Mouse (Mus musculus) lung, postnatal 4 days (tissue): Measurements from ENCODE around the gene Lrrc2.
A peak's percentile ranks its signal among the peaks of the same experiment; 100 is the strongest.

Source experiments
- DNase-seq, 2 experiments: peaks; one replicate each; pipeline ENCODE4 v3.0.0; 2021

Lrrc2 gene

GRCm38 (mm10) chr9:110951397-110951796 is at the start of gene Lrrc2:
TSS of gene Lrrc2 (plus strand) at chr9:110951545.
- DNase-seq: no peak

DNA sequence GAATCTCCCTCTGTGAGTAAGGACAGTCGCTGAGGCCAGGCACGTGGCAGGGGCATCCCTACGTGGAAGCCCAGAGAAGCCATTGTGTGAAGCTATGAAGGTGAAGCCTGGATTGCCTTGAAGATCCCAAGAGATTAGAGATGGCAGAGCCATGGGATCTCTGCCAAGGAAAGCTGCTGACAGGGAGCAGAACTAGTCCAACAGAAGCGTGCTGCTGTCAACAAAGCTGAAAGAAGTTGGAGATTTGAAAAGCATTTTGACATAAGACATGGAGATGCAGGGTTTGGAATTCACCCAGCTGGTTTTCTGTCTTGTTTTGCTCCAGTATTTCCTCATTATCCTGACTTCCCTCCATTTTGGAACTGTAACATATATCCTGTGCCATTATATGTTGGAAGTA is 49.1 kb upstream of the Lrrc2 start:
- no peak for DNase-seq

DNA sequence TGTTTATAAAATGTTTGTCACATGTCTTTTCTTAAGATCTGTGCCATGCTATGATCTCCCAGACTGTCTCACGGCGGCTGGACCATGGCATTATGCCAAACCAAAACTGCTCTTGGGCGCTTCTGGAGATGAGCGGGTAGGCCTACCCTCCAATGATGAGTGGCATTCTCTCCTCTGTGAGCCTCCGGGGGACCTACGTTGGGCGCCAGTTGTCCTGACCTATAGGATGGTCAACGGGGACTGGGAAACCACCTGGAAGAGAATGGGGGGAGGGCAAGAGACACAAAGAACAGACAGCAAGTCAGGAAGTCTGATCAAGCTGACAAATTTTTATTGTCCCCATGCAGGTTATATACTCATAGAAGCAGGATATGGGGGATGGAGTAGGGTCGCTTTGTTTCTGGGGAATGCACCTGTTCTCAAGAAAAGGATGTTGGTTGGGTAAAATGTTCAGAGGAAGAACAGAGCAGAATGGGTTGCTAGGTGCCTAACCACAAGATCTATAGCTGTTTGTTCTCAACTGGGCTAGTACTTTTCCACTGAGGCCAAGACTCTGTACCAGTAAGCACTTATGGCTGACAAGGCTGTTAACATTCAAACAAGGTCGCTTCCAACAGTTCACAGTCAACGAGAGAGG is 44.0 kb upstream of the Lrrc2 start:
- DNase-seq: no peak

DNA sequence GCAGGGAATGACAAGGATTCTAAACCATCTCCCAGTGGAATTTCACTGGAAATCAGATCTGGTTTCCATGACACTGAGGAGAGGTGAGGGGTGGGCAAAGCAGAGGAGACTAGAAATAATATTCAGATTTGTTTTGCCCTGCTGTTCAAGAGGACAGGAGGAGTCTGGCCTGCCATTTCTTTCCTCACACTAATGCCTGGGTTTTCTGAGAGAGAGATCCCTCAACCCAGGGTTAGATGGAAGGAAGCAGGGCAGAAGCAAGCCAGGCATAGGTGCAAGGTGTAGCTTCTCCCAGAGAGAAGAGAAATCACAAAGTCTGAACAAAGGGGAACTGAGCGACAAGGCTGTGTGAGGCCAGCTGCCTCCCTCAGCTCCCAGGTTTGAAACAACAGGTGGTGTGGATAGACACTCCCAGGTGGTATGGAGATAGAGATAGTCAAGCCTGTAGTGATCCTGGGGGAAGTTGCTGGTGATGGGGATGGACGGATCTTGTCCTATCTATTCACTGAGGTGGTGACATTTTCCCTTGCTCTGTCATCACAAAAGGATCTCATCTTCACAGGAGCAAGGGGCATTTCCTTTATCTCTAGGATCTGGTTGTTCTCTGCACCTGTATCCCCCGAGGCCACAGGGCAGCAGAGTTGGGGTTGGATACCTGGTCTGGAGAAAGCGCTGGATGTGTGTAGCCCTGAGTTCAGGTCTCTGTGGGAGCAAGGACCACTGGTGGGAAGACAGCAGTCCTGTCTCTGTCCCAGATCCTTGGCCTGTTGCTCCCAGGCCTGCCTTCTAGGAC is 43.3 kb upstream of the Lrrc2 start:
- no peak for DNase-seq

DNA sequence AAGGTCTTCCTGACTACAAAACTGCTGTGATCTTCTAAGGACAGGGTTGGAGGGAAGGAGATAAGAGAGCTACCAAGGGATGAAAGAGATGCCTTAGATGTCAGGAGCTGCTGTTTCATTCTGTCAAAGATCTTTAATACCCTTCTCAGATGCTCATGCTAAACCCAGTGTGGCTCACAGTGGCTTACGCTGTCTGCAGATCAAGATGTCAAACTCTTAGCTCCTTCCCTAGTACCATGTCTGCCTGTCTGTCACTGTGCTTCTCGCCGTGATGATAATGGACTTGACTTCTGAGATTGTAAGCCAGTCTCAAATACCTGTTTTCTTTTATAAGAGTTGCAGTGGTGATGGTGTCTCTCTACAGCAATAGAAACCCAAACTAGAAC is 42.7 kb upstream of the Lrrc2 start:
- no peak for DNase-seq

DNA sequence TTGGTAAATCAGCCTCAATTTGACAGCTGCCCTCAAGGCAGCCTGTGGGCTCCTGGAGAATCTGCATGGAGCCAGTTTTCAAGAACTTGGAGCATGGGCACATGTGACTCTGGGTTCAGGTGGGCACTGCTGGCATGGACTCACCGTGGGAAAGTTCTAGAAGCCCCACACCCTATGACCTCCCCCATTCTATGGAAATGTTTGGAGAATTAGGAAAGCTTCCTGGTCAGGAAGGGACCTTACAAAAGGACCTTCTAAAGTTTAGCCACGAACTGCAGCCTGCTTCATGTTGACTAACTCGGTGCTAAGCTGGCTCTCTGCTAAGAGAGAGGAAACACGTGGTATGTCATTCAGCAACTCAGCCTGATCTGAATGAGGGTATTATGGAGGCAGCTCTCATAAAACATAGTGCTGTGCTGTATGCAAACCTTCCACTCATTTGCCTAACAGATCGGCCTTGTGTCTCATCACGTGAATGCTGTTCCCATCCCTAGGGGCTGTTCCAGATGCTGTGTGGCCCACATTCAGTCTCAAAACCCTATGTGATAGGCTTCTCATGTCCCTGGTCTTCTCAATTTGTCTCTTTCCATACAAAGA is 41.9 kb upstream of the Lrrc2 start:
- no peak for DNase-seq

GRCm38 (mm10) chr9:110914631-110915236 is 36.6 kb upstream of the Lrrc2 start:
- no peak for DNase-seq

- no peak for DNase-seq
These were observed 35.9 kb upstream of the Lrrc2 start for GRCm38 (mm10) chr9:110915466-110915865.

DNA sequence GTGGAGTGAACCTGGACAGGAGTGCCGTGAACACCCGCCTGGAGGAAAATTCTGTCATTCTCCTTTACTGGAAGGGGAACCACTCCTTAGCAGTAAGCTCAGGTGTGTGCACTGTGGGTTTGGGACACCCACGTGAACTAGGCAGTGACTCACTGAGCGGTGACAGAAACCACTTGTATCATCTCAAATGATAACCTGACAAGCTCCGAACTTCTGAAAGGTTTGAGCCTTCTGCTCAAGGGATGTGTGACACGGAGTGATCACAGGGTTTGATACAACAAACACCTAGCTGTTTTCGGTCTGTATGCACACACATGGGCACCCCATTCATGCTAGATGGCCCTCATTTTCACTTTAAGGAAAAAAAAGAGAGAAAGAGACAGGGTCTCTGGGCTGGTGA is 34.6 kb upstream of the Lrrc2 start, which contains the start of gene Fam240a:
Gene Fam240a, minus strand, starts transcription at position 76 of the 400 bp plus-strand sequence.
- no peak for DNase-seq

DNA sequence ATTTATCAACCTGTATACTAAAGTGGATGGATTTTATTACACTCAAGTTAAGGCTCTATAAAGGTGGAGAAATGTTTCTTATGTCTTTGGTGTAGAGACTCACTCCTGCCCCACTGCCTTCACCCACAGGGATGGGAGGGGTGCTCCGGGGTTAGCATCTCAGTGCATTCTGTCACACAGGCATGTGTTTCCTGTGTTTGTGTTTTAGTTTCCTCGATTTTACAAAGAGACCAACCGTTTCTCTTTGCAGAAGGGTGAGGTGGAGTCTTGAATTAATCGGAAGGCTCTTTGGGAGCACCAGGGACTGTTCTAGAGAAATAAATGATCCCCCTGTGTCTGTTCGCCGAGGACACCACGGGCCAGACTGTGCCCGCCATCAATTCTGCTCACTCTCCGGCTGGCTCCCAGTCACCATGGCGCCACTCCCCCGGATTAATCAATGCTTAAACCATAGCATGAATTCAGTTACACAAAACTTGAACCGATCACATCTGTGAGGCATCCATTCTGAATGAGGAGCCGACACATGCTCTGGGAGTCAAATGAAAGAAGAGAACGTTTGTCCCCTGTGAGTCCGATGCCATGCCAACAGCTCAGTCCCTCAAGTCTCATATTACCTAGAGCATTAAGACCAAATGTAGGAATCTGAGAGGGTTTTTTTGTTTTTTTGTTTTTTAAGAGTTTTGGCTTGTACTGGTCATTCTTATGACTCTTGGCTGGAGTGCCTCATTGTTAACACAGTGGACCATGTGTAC is 30.5 kb upstream of the Lrrc2 start:
- peak; percentile 35 to 54 for DNase-seq

- DNase-seq: peak; percentile 73 to 83
These were observed 28.6 kb upstream of the Lrrc2 start for GRCm38 (mm10) chr9:110922759-110923158.

GRCm38 (mm10) chr9:110931573-110931972 is 19.8 kb upstream of the Lrrc2 start:
- DNase-seq: no peak

DNA sequence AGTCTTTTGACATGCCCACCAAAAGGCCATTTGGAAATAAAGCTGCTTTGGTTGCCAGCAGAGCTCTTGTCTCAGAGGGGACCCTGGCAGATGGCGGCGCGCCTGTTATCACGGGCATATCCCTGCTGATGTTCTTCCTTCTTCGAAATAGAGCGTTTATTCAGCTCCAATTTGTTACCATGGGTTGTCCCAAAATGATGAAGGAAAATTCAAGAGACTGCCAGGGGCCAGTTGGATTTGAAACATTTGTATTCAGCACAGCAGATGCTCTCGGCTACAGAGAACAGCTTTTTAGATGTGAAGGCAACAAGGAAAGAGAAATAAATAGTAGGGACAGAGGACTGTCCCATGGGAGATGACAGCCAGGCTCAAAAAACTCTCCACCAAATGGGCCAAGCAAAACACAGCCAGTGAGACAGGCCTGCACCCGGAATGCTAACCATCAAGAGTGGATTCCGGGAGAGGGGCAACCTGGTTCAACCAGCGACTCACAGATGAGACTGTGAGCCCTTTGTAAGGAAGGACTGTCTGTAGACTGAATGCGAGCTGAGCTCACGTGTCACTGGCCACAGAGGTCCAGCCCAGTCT is 17.4 kb upstream of the Lrrc2 start:
- DNase-seq: no peak

DNA sequence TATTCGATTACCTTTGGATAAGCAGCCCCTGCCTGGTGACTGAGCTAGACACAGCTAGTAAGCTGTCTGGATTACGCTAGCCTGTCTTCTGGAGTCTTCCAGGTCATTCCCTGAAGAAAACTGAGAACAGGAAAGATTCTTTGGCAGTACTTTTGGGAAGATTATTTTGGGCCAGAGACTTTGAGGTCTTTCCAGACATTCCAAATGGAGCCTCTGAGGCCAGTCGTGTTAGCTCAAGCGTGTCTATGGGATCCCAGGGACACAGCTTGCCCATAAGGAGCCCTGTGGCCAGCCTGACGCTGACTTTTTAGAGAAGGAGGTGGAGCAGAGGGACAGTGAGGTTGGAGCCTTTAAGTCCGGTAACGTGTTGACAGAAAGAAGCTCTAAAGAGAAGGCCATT is 15.4 kb upstream of the Lrrc2 start:
- DNase-seq: no peak

DNA sequence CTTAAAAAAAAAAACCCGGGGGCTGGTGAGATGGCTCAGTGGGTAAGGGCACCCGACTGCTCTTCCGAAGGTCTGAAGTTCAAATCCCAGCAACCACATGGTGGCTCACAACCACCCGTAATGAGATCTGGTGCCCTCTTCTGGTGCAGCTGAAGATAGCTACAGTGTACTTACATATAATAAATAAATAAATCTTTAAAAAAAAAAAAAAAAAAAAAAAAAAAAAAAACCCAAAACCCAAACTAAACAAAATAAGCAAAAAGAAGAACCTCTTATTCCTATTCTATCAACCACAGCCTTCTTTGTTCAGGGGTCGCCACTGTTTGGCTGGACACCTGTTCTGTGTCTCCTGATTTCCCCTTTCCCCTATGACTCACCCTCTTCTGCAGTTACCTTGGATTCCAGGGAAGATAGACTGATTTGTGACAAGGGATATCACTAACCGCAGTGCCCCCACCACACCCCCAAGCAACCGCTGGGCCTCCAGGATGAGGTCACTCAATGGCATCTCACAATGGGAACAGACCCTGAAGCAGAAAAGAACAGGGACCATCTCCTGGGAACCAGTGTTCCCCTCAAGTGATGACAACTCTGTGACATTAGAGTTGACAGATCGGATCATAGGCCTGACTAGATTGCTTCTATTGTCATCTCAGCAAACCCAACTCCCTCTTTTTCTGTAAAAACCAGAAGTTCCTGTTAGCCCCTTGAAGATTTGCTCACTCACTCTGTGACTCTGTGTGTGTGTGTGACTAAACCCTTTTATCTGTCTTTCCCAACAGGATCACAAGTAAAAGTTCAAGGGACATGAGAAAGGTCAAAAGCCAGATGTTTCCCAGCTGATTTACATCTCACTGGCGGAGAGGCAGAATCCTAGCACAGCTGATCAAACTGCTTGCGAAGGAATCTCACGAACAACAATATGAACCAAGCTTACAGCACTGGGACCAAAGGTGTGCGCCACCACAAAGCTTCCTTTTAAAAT is 13.5 kb upstream of the Lrrc2 start:
- no peak for DNase-seq

- peak in 1 of 2 experiments; percentile 16 for DNase-seq
These were observed 7.1 kb upstream of the Lrrc2 start for GRCm38 (mm10) chr9:110944265-110944664.

- DNase-seq: no peak
These were observed 6.0 kb upstream of the Lrrc2 start for GRCm38 (mm10) chr9:110945343-110945742.

- no peak for DNase-seq
These were observed 5.4 kb upstream of the Lrrc2 start, which contains the start of gene Tdgf1 for GRCm38 (mm10) chr9:110945926-110946325. TSS of gene Tdgf1 (minus strand) at chr9:110946158.

GRCm38 (mm10) chr9:110946548-110947044 is 4.7 kb upstream of the Lrrc2 start:
- DNase-seq: peak in 1 of 2 experiments; percentile 15

- DNase-seq: no peak
These were observed 4.1 kb upstream of the Lrrc2 start for GRCm38 (mm10) chr9:110947261-110947661.

GRCm38 (mm10) chr9:110947900-110948299 is 3.4 kb upstream of the Lrrc2 start:
- no peak for DNase-seq
